Mouse (Mus musculus) intestine, embryonic 16.5 days (tissue): ENCODE measurements around the gene Ddx31. TPM values are rescaled to one million over a fixed set of nuclear protein-coding genes. Genes with fewer than 3 reads are reported as not detected.
A peak's percentile ranks its signal among the peaks of the same experiment; 100 is the strongest.

Source experiments
- ATAC-seq: fragments of 200-750 bp; cut with Nextera tagmentation; 2 replicates; pipeline ENCODE4 v1.8.0; 2017; ENCODE audit warnings: moderate TSS enrichment, moderate library complexity
- H3K27ac ChIP-seq: fragments of 300-500 bp; sonication (generic); 2 replicates; pipeline ENCODE4 v1.5.1; 2014; ENCODE audit warnings: mild to moderate bottlenecking, low read length
- H3K27me3 ChIP-seq: fragments of 300-500 bp; sonication (generic); replicated peaks from 2 replicates; pipeline ENCODE4 v1.6.1; 2014; ENCODE audit warnings: low read length, control low read depth, mixed read lengths; ENCODE audit not compliant: control insufficient read depth, insufficient read depth
- H3K36me3 ChIP-seq: fragments of 300-500 bp; sonication (generic); 2 replicates; pipeline ENCODE4 v1.6.1; 2014; ENCODE audit warnings: low read length, control low read depth; ENCODE audit not compliant: control insufficient read depth, insufficient read depth
- H3K4me1 ChIP-seq: fragments of 300-500 bp; sonication (generic); 2 replicates; pipeline ENCODE4 v1.6.1; 2014; ENCODE audit warnings: low read length, control low read depth, mixed read lengths; ENCODE audit not compliant: control insufficient read depth, insufficient read depth
- H3K4me2 ChIP-seq: fragments of 300-500 bp; sonication (generic); 2 replicates; pipeline ENCODE4 v1.6.1; 2014; ENCODE audit warnings: low read depth, low read length, control low read depth
- H3K4me3 ChIP-seq: fragments of 300-500 bp; sonication (generic); 2 replicates; pipeline ENCODE4 v1.5.1; 2014; ENCODE audit warnings: mild to moderate bottlenecking, low read length
- H3K9ac ChIP-seq: fragments of 300-500 bp; sonication (generic); 2 replicates; pipeline ENCODE4 v1.6.1; 2014; ENCODE audit warnings: low read depth, low read length
- H3K9me3 ChIP-seq: fragments of 300-500 bp; sonication (generic); 2 replicates; pipeline ENCODE4 v1.6.1; 2016; ENCODE audit warnings: low read length, control low read depth; ENCODE audit not compliant: control insufficient read depth
- WGBS: fragments of 180-500 bp; shearing (Covaris S2); extraction: QIAGEN DNeasy Blood & Tissue Kit; methylation state at CpG from one replicate; pipeline ENCODE4 v1.1.7; 2014; 5-methylcytosine and 5-hydroxymethylcytosine counted together
- polyA plus RNA-seq: library from polyadenylated mRNA; unstranded; fragments of >200 nt; fragmentation: Nextera tagmentation; extraction: Ambion mirVana; gene quantifications from 2 replicates; pipeline ENCODE4 v1.2.1, GENCODE M21; 2015

The Ddx31 gene
- polyA plus RNA-seq, 1 experiment from 2014 or later: 11.4 TPM

DNA sequence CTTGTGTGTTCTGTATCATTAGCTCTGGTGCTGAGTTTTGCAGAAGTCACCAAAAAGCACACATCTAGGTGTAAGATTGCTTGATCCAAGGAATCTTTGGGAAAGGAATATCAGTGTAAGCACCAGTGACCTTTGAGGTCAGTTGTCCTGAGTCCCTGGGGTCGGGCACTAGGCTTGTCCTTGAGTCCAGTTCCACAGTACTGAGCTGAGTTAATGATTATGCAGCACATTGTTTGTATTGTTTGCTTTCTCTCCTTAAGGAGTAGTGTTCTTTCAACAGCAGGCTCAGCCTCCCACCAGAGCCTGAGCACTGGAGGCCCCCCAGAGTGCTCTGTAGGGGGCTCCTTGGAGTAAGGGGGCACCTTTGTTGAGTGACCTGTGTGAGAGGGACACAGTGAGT is 52.6 kb downstream of the Ddx31 start:
- Histone ChIP-seq H3K36me3 (0 out of 2 replicates have a peak, but pooled peaks cover 3% of the 10 kb centered on the region), H3K9ac (no peak overlapping the region), H3K27me3 (no peaks in the 10 kb centered on the region), H3K4me1 (0 out of 2 replicates have a peak, but pooled peaks cover 4% of the 10 kb centered on the region), H3K4me3 (no peak overlapping the region), H3K27ac (no peak overlapping the region), H3K9me3 (no peaks in the 10 kb centered on the region), H3K4me2 (no peak overlapping the region)
- no peak for ATAC-seq
- 38% methylated on average over 1 of the region's 1 CpGs for WGBS

GRCm38 (mm10) chr2:28893526-28893925 is 53.3 kb downstream of the Ddx31 start:
- ATAC-seq: no peak

GRCm38 (mm10) chr2:28895876-28896275 is 55.7 kb downstream of the Ddx31 start:
- no peaks in the 10 kb centered on the region for H3K9me3 ChIP-seq
- H3K4me3 ChIP-seq: no peak overlapping the region
- H3K27ac ChIP-seq: no peak overlapping the region
- no peaks in the 10 kb centered on the region for H3K27me3 ChIP-seq
- H3K36me3 ChIP-seq: 0 out of 2 replicates have a peak, but pooled peaks cover 3% of the 10 kb centered on the region
- 81% methylated on average over 7 of the region's 7 CpGs for WGBS
- H3K4me2 ChIP-seq: no peak overlapping the region
- 0 out of 2 replicates have a peak, but pooled peaks cover 4% of the 10 kb centered on the region for H3K4me1 ChIP-seq
- no peak for ATAC-seq
- no peak overlapping the region for H3K9ac ChIP-seq

More at GRCm38 (mm10) chr2:28893526-28893925, 53.3 kb downstream of the Ddx31 start:
- Histone ChIP-seq H3K4me3 (no peak overlapping the region), H3K36me3 (0 out of 2 replicates have a peak, but pooled peaks cover 3% of the 10 kb centered on the region), H3K4me2 (no peak overlapping the region), H3K9ac (no peak overlapping the region), H3K27me3 (no peaks in the 10 kb centered on the region), H3K9me3 (no peaks in the 10 kb centered on the region), H3K27ac (no peak overlapping the region), H3K4me1 (0 out of 2 replicates have a peak, but pooled peaks cover 4% of the 10 kb centered on the region)
- 64% methylated on average over 6 of the region's 6 CpGs for WGBS

DNA sequence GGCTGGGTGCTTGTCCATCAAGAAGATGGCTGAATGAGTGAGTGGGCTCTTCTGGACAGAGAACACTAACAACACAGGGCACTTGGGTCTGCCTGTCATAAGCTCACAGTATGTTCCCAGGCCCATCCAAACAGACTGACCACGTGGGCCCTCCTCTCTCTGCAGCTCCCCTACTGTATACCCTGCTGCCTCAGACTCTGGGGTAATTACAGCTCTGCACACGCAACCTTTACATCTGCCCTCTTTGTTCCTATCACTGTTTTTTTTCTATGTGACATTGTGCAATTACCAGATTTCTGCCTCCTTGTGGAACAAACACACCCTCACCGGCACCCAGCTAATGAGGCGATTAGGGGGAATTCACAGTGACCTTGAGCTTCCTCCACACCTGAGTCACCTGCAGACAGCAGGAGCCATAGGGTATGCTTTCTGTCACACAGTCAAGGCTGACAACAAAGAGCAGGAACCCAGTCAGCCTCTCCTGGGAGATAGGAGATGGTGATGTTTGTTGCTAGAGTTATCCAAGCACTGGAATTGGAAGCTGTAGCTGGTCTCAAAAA is 57.2 kb downstream of the Ddx31 start:
- peak; percentile 83 for ATAC-seq
- H3K36me3 ChIP-seq: 0 out of 2 replicates have a peak, but pooled peaks cover 3% of the 10 kb centered on the region

DNA sequence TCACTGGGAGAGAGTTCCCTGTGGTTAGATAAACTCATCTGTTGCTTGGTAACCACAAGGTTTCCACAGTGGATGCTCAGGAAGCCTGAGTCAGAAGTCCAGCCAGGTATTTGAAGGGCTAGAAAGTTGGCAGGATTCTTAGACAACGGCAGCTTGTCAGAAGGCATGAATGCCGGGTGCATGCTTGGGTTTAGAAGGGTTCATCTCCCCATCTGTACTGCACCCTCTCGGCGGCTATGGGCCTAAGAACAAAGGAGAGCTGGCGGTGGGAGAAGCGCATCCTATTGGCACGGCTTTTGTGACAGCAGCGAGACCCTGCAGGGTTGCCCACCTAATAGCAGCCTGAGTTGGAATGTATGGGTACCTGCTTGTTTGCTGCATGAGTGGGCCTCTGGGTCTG is 62.1 kb downstream of the Ddx31 start:
- ATAC-seq: no peak
- WGBS: 86% methylated on average over 8 of the region's 8 CpGs
- H3K9me3 ChIP-seq: no peaks in the 10 kb centered on the region
- no peak overlapping the region for H3K4me2 ChIP-seq
- no peaks in the 10 kb centered on the region for H3K36me3 ChIP-seq
- H3K9ac ChIP-seq: no peak overlapping the region
- 0 out of 2 replicates have a peak, but pooled peaks cover 1% of the 10 kb centered on the region for H3K4me1 ChIP-seq
- peaks cover 7% of the 10 kb centered on the region for H3K27me3 ChIP-seq
- no peak overlapping the region for H3K27ac ChIP-seq
- H3K4me3 ChIP-seq: no peak overlapping the region

More for the DNA sequence above, 57.2 kb downstream of the Ddx31 start:
- WGBS: 71% methylated on average over 4 of the region's 4 CpGs
- H3K9ac ChIP-seq: no peak overlapping the region
- no peak overlapping the region for H3K27ac ChIP-seq
- H3K27me3 ChIP-seq: no peaks in the 10 kb centered on the region
- no peaks in the 10 kb centered on the region for H3K9me3 ChIP-seq
- 0 out of 2 replicates have a peak, but pooled peaks cover 4% of the 10 kb centered on the region for H3K4me1 ChIP-seq
- H3K4me3 ChIP-seq: no peak overlapping the region
- H3K4me2 ChIP-seq: no peak overlapping the region

GRCm38 (mm10) chr2:28903871-28904270 is 63.7 kb downstream of the Ddx31 start:
- Histone ChIP-seq H3K9me3 (no peaks in the 10 kb centered on the region), H3K4me2 (no peak overlapping the region), H3K27ac (no peak overlapping the region), H3K4me1 (peaks cover 6% of the 10 kb centered on the region; the same call in 1 of the 2 replicates), H3K4me3 (no peak overlapping the region), H3K36me3 (no peaks in the 10 kb centered on the region), H3K9ac (no peak overlapping the region), H3K27me3 (peaks cover 23% of the 10 kb centered on the region)
- ATAC-seq: no peak
- 92% methylated on average over 5 of the region's 5 CpGs for WGBS

GRCm38 (mm10) chr2:28904786-28905185 is 64.6 kb downstream of the Ddx31 start:
- H3K4me3 ChIP-seq: no peak overlapping the region
- peaks cover 6% of the 10 kb centered on the region; the same call in 1 of the 2 replicates for H3K4me1 ChIP-seq
- H3K9me3 ChIP-seq: no peaks in the 10 kb centered on the region
- H3K27ac ChIP-seq: no peak overlapping the region
- no peak overlapping the region for H3K9ac ChIP-seq
- H3K36me3 ChIP-seq: no peaks in the 10 kb centered on the region
- no peak for ATAC-seq
- no peak overlapping the region for H3K4me2 ChIP-seq
- H3K27me3 ChIP-seq: peaks cover 32% of the 10 kb centered on the region
- WGBS: 87% methylated on average over 9 of the region's 9 CpGs

GRCm38 (mm10) chr2:28905561-28905960 is 65.4 kb downstream of the Ddx31 start:
- H3K36me3 ChIP-seq: no peaks in the 10 kb centered on the region
- H3K4me3 ChIP-seq: no peak overlapping the region
- no peaks in the 10 kb centered on the region for H3K9me3 ChIP-seq
- no peak overlapping the region for H3K4me2 ChIP-seq
- no peak overlapping the region for H3K9ac ChIP-seq
- peaks cover 6% of the 10 kb centered on the region; the same call in 1 of the 2 replicates for H3K4me1 ChIP-seq
- ATAC-seq: no peak
- H3K27me3 ChIP-seq: peaks cover 40% of the 10 kb centered on the region
- H3K27ac ChIP-seq: no peak overlapping the region
- 71% methylated on average over 4 of the region's 4 CpGs for WGBS

- Histone ChIP-seq H3K27ac (no peak overlapping the region), H3K4me2 (peak overlapping the region; percentile 42), H3K36me3 (no peaks in the 10 kb centered on the region), H3K9me3 (no peaks in the 10 kb centered on the region), H3K4me3 (peak overlapping the region; percentile 22), H3K4me1 (peaks cover 6% of the 10 kb centered on the region; the same call in 1 of the 2 replicates), H3K27me3 (peaks cover 55% of the 10 kb centered on the region), H3K9ac (no peak overlapping the region)
- 9% methylated on average over 10 of the region's 10 CpGs for WGBS
- no peak for ATAC-seq
Observed at GRCm38 (mm10) chr2:28907691-28908388, 67.6 kb downstream of the Ddx31 start.
